Mouse (Mus musculus) ovary, adult 2 months (tissue): ENCODE measurements around the gene March11. TPM values are rescaled to one million over a fixed set of nuclear protein-coding genes. Genes with fewer than 3 reads are reported as not detected.

Experiments
- polyA plus RNA-seq: library from polyadenylated mRNA; depleted of rRNA; stranded (reverse); fragments of >200 nt; gene quantifications from 2 replicates; pipeline ENCODE4 v1.2.3, GENCODE M21; 2012; rRNA removed

Gene March11
- polyA plus RNA-seq, result 0.33 TPM in 1 of 2 replicates, not detected in the other

DNA sequence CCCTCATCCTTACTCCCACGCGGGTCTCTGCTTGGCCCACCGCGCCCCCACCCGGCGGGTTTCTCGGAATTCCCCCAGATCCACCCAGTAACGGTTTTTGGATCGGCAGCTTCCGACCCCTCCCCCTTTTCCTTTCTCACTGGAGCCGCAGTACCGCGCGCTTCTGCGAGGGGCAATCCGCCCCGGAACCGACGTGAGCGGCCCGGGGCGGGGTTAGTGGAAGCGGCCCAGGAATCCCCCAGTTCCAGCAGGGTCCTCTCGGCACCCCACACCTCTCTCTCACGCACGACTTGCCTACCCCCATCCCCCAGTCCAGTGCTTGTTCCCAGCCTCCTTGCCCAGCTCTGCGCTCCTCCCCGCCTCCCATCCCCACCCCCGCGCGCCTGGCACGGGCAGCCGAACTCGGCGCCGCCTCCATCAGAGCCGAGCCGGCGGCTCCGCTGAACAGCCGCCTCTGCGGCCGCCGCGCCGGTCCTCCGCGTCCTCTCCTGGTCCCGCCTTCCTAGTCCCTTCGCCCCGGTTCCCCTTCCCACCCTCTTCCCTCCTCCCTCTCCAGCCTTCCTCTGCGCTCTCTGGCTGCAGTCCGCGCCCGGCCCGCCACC, at the start of gene March11:
March11 (plus strand) TSS at position 420 of the 602 bp plus-strand sequence.

